Mouse (Mus musculus): Measurements from ENCODE around the gene Gps2. TPM values are rescaled to one million over a fixed set of nuclear protein-coding genes. Genes with fewer than 3 reads are reported as not detected.

Gps2 gene
- polyA plus RNA-seq, 1 experiment: 246 TPM

DNA sequence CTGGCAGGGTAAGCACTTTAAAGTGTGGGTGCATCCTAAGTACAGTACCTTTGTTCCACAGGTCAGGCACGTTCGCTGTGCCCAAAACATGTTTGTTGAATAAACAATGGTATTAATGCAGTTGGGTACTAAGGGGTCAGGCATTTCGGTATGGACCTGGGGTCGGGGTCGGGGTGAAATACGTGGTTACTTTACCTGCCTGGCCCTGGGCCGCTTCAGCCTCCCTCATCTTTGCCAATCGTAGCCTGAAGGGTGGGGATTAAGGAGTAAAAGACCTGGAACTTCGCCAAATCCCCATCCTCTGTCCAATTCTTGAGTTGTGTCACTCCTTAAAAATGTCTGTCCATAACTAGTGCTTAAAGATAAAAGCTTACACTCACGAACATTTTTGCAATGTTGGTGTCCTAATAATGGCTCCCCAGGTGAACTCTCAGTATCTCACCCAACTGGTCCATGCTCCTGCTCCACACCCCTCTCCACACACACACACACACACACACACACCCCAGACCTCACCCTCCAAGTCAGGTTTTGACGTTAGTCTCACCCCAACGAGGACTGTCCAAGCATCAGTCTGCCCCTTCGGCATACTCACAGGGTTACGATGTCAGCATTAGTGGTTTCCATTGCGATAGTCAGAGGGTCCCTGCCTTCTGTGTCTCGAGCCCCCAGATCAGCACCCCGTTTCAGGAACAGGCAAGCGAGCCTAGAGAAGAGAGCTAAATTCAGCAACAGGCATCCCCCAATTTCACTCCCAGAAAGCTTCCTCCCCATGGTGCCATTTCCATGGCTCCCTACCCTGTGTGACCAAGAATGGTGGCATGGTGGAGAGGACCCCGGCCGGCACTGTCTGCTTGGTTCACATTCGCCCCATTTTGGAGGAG is 31.7 kb upstream of the Gps2 start:
- no peak for TF ChIP-seq GATA1 (IDR thresholded peaks at IDR 0.05; ENCODE audit: low read length)

DNA sequence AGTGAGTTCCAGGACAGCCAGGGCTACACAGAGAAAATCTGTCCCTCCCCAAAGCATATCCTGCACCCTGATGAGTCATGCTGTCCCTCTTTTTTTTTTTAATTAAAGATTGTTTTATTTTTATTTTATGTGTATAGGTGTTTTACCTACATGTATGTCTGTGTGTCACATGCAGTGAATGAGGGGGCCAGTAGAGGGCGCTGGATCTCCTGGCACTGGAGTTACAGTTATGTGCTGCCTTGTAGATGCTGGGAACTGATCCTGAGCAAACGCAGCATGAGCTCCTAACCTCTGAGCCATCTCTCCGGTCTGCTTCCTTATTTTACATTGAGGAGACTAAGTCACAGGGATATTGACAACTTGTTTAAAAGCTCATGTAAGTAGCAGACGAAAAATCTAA is 30.6 kb upstream of the Gps2 start:
- no peak for TF ChIP-seq GATA1 (IDR thresholded peaks at IDR 0.05; ENCODE audit: low read length)

GRCm38 (mm10) chr11:69883527-69884151 is 30.0 kb upstream of the Gps2 start:
- no peak for TF ChIP-seq GATA1 (IDR thresholded peaks at IDR 0.05; ENCODE audit: low read length)

DNA sequence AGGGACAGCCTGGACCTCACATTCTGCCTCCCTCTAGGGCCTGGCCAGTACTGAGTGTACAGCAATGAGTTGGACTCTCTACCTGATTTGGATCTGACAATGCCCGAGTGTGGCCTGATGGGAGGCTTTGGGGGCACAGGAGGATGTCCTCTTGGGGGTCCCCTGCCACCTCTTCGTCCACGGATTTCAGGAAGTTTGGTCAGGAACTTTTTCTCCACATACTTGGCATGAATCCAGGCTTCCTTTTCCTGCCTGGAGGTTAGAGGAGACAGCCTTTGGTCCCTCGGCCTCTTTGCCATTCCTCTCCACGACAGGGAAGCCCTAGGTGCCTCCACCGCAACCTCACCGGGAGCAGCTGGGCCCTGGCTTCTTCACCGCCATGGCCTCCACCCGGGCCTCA is 29.4 kb upstream of the Gps2 start:
- no peak for TF ChIP-seq GATA1 (IDR thresholded peaks at IDR 0.05; ENCODE audit: low read length)

DNA sequence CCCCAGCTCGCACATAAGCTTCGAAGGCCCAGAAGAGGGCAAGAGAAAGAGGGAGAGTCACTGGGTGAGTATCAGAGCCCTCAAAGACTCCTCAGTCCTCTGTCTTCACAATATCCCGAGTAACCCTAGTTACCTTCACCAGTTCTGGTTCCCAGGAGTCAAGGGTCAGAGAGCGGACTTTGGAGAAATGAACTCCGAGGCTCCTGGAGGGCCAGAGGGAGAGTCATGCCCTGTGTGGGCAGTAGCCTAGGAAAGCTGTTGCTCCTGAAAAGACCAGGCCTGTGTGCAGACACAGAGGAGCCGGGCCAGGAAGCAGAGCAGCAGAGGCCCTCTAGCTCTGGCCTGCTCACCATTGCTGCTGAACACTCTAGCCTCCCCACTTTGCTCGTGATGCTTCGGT is 29.0 kb upstream of the Gps2 start:
- no peak for TF ChIP-seq GATA1 (IDR thresholded peaks at IDR 0.05; ENCODE audit: low read length)

DNA sequence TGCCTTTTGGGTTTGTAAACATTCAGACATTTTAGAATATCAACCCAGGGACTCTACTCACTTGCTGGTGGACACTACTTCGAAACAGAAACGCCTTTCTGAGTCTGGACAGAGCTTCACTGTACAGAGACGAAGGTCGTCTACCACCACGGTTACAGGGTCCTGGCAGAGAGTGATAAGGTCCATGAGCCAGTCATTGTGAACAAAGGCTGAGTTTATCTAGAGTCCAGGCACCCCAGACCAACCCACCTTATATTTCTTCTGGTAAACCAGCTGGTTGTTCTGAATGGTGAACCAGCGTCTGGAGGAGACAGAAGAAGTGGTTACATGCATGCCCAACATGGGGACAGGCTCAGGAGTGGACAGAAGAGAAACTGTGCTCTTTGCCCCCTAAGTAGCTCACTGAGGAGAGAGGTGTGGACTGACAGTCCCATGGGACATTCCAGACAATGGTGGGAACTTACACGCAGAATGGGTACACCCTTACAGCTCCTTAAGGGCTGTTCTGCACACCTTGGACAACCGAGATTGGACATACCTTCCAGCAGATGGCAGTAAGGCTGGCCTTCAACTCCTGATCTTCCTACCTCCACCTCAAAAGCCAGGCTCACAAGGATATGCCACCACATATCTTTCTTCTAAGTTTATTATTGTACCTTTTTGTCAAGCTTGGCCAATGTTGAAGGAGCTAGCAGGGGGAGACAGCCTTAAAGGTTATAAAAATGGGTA is 26.6 kb upstream of the Gps2 start:
- no peak for TF ChIP-seq GATA1 (IDR thresholded peaks at IDR 0.05; ENCODE audit: low read length)

DNA sequence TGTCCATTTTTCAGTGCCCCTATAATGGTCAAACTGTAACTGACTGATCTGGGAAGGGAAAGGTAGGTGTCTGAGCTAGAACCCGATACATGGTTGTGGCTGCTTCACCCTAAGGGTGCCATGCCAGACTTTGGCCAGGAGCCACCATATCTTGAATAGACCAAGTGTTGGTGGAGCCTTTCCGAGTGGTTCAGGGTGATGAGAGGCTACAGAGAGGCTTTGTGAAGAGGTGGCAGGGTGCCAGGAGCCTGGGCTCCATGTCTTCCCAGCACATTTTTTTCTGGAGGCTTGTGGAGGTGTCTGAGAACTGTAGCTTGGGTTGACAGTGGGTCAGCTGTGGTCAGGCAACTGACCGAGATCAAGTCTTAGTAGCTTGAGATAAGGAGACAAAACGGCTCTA is 22.2 kb upstream of the Gps2 start:
- no peak for TF ChIP-seq GATA1 (IDR thresholded peaks at IDR 0.05; ENCODE audit: low read length)

DNA sequence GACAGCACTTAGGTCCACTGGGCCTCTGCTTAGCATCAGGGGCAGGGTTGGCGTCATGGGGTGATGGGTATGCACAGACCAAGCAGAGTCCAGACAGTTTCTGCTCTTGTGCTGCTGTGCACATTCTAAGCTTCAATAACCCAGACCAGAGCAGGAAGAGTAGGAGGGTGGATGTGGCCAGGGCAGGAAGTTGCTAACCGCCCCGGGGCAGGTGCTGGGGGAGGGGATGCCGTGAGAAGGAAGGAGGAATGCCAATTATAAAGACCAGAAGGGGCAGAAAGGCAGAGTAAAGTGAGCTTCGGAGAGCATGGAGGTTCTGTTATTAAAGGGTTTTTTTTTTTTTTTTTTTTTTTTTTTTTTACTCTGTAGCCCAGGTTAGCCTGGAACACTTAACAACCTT is 19.0 kb upstream of the Gps2 start:
- no peak for TF ChIP-seq GATA1 (IDR thresholded peaks at IDR 0.05; ENCODE audit: low read length)

- TF ChIP-seq GATA1 (IDR thresholded peaks at IDR 0.05; ENCODE audit: low read length): no peak
These were observed 18.4 kb upstream of the Gps2 start, which contains the start of gene Acap1 for GRCm38 (mm10) chr11:69895291-69895690. Gene Acap1, minus strand, starts transcription at chr11:69895539.

DNA sequence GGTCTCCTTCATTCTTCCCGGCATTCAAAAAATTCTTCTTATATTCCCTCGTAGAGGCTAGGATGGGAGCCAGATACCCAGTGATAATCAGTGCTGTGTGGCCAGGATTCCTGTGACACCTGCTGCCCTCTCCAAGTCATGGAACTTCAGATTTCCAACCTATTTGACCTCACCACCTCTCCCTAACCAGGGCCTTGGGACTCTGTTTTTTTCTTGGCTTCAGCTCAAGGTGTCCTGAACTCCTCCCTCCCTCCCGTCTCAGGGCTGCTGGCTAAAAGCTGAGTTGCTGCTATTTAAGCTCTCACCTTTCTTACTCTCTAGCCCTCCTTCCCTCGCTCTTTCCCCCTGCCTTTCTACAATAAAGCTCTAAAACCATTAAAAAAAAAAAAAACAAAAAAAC is 13.8 kb upstream of the Gps2 start:
- no peak for TF ChIP-seq GATA1 (IDR thresholded peaks at IDR 0.05; ENCODE audit: low read length)

DNA sequence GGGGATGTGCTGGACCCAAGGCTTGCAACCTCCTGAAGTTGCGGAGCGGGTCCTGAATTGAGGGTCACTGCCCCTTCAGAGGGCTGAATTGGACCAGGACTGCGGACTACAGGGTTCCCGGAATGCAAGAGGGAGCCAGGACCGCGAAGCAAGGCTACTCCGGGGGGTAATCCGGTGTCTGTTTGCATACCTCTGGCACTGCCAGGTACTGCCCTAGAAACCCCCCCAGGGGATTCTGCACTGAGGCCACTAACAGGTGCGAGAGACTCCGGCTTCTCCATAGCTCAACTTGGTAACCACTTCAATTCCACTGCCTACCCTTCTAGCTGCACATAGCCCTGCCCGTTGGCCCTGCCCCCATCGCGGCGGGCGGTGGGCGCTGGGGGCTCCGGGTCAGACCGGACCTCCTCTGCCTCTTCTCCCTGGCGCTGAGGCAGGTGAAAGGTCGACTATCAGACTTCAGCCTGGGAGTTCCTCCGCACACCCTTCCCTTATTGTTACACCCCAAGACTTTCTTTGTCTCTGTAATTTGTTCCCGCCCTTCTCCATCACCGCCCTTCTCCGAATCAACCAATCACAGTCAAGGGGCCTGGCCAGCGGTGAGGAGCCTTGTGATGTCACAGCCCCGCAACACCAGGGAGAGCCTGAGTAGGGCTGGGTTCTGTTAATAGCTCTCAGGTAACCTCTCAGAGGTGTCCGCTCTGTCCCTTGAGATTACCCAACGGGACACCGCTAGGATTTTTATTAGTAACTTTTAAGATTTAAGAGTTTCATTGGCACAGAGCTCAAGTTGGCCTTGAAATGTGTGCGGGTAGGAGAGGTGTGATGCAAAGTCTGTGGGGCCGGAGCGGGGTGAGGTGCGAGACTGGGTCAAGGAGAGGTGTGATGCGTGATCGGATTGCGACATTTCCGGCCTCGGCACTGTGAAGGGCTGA is 12.9 kb upstream of the Gps2 start, which contains the start of the genes 2810408A11Rik and Neurl4:
TSS of gene 2810408A11Rik (minus strand) at position 517 of the 935 bp plus-strand sequence.
TSS of gene Neurl4 (plus strand) at position 602 of the 935 bp plus-strand sequence.
- TF ChIP-seq GATA1 (IDR thresholded peaks at IDR 0.05; ENCODE audit: low read length): no peak

GRCm38 (mm10) chr11:69901406-69901846 is 12.3 kb upstream of the Gps2 start:
- no peak for TF ChIP-seq GATA1 (IDR thresholded peaks at IDR 0.05; ENCODE audit: low read length)

GRCm38 (mm10) chr11:69901993-69902392 is 11.7 kb upstream of the Gps2 start:
- TF ChIP-seq GATA1 (IDR thresholded peaks at IDR 0.05; ENCODE audit: low read length): no peak

GRCm38 (mm10) chr11:69902972-69903371 is 10.7 kb upstream of the Gps2 start:
- no peak for TF ChIP-seq GATA1 (IDR thresholded peaks at IDR 0.05; ENCODE audit: low read length)

GRCm38 (mm10) chr11:69904311-69904710 is 9.4 kb upstream of the Gps2 start:
- no peak for TF ChIP-seq GATA1 (IDR thresholded peaks at IDR 0.05; ENCODE audit: low read length)
